Comparison of ENCODE assay signal across 18 mouse cellular contexts in the genomic region with DNA sequence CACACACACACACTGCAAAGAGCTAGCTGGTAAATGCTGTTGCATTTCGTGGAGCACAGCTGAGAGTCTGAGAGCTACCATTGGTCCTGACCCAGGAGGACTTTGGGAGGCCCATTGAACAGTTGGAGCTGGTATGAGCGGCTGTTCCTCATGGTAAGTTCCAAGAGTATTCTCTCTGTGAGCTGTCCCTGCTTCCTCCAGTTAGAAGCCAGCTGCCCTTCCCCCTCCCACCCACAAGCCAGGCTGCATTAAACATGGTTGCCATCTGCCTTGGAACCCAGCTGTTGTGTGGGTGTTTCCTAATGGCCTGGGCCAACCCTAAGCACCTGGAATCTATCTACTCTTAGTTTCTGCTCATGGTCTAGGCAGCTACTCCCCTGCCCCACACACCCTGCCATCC.
DNase-seq lines count a peak whose midpoint lies in the region; ATAC-seq and TF ChIP-seq lines count a peak whose summit lies in the region.
"Had no signal": no experiment of that assay in that cellular context is flagged by ENCODE, and none has a peak within 500 bp of the region (broad histone marks: within the 10 kb centered on the region; RNA-seq: fewer than 3 reads in every experiment).

No protein-coding gene starts in this region.

- peak; percentile 34 for DNase-seq in right cerebral cortex, postnatal 14 days
- DNase-seq in right cerebral cortex, postnatal 36 days (ENCODE audit: low spot score in 2 of 2), result no peak
- peak; percentile 63 to 80 for DNase-seq in layer of hippocampus, adult 2 months (ENCODE audit: low spot score in 2 of 2)
- DNase-seq in layer of hippocampus, postnatal 10 days (ENCODE audit: low spot score in 2 of 2), result peak; percentile 66 to 73
- no peak for DNase-seq in hindbrain, postnatal 0 days (ENCODE audit: low spot score)
- no peak for DNase-seq in kidney, adult 2 months
- DNase-seq: adrenal gland, adult 2 months; adrenal gland, postnatal 25 days; cerebellum, adult 2 months; gastrocnemius, postnatal 14 days; heart, adult 2 months; heart, postnatal 14 days had no signal

- H3K9ac ChIP-seq in hindbrain, postnatal 0 days (replicated peaks; ENCODE audit: low read length), result no peak overlapping the region
- H3K9ac ChIP-seq: forebrain, embryonic 15.5 days; heart, embryonic 15.5 days; hindbrain, embryonic 13.5 days had no signal

- 64% methylated on average over 2 of the region's 2 CpGs for WGBS in hindbrain, postnatal 0 days
- 88% methylated on average over 2 of the region's 2 CpGs for WGBS in kidney, adult 2 months

- H3K27me3 ChIP-seq in hindbrain, postnatal 0 days (ENCODE audit: insufficient read depth, low read length), result no peaks in the 10 kb centered on the region
- H3K27me3 ChIP-seq in kidney, adult 2 months (replicated peaks; ENCODE audit: control insufficient read depth, insufficient read depth, low read length), result peaks cover 2% of the 10 kb centered on the region; the same call in 1 of the 2 replicates
- H3K27me3 ChIP-seq: forebrain, embryonic 15.5 days; heart, embryonic 15.5 days had no signal

- TF ChIP-seq POLR2A in kidney, adult 2 months (IDR thresholded peaks at IDR 0.05; ENCODE audit: low read depth, low read length), result no peak

- H3K27ac ChIP-seq in layer of hippocampus, adult 2 months, result no peak overlapping the region
- no peak overlapping the region for H3K27ac ChIP-seq in hindbrain, postnatal 0 days
- no peak overlapping the region for H3K27ac ChIP-seq in kidney, adult 2 months (ENCODE audit: insufficient read depth, low read depth, low read length)
- H3K27ac ChIP-seq: embryonic facial prominence, embryonic 10.5 days; forebrain, embryonic 15.5 days; heart, adult 2 months; heart, embryonic 15.5 days; hindbrain, embryonic 13.5 days had no signal

- TF ChIP-seq CTCF in layer of hippocampus, adult 2 months (conservative IDR thresholded peaks at IDR 0.05), result no peak
- TF ChIP-seq CTCF in hindbrain, postnatal 0 days (IDR thresholded peaks at IDR 0.05; ENCODE audit: low read depth), result no peak
- no peak for TF ChIP-seq CTCF in kidney, adult 2 months (conservative IDR thresholded peaks at IDR 0.05; ENCODE audit: insufficient read depth, insufficient read length, low read depth, low read length)

- no peak for ATAC-seq in hindbrain, postnatal 0 days
- no peak for ATAC-seq in monocyte, adult 5-6 weeks (replicated peaks; ENCODE audit: insufficient number of reproducible peaks, low FRiP score, low TSS enrichment, poor library complexity, severe bottlenecking)
- ATAC-seq: forebrain, embryonic 15.5 days had no signal

- no peaks in the 10 kb centered on the region for H3K36me3 ChIP-seq in hindbrain, postnatal 0 days (ENCODE audit: insufficient read depth, low read length)
- no peaks in the 10 kb centered on the region for H3K36me3 ChIP-seq in kidney, adult 2 months (ENCODE audit: control insufficient read depth, insufficient read depth, low read length)
- H3K36me3 ChIP-seq: embryonic facial prominence, embryonic 10.5 days; forebrain, embryonic 15.5 days; heart, embryonic 15.5 days; hindbrain, embryonic 13.5 days had no signal

- no peaks in the 10 kb centered on the region for H3K4me1 ChIP-seq in hindbrain, postnatal 0 days (ENCODE audit: insufficient read depth, low read length)
- no peaks in the 10 kb centered on the region for H3K4me1 ChIP-seq in kidney, adult 2 months (ENCODE audit: control insufficient read depth, insufficient read depth, low read length)
- H3K4me1 ChIP-seq: embryonic facial prominence, embryonic 10.5 days; forebrain, embryonic 15.5 days; heart, embryonic 15.5 days; hindbrain, embryonic 13.5 days had no signal

- H3K9me3 ChIP-seq in hindbrain, postnatal 0 days (ENCODE audit: low read length), result no peaks in the 10 kb centered on the region
- H3K9me3 ChIP-seq: embryonic facial prominence, embryonic 10.5 days; forebrain, embryonic 15.5 days; heart, embryonic 15.5 days; hindbrain, embryonic 13.5 days had no signal

- H3K4me2 ChIP-seq in hindbrain, postnatal 0 days (ENCODE audit: low read depth, low read length), result no peak overlapping the region
- H3K4me2 ChIP-seq: forebrain, embryonic 15.5 days; heart, embryonic 11.5 days; heart, embryonic 15.5 days; hindbrain, embryonic 13.5 days had no signal

- H3K4me3 ChIP-seq in layer of hippocampus, adult 2 months, result no peak overlapping the region
- H3K4me3 ChIP-seq in hindbrain, postnatal 0 days (ENCODE audit: low read length), result no peak overlapping the region
- no peak overlapping the region for H3K4me3 ChIP-seq in kidney, adult 2 months (ENCODE audit: insufficient read depth, low read depth, low read length)
- H3K4me3 ChIP-seq: embryonic facial prominence, embryonic 10.5 days; forebrain, embryonic 15.5 days; heart, adult 2 months; heart, embryonic 15.5 days; hindbrain, embryonic 13.5 days had no signal

Comparison
In these comparisons a context has a peak if more than half of its experiments do, and no peak if none do; other contexts are left out.
1. DNase-seq: peak in right cerebral cortex, postnatal 14 days (single experiment), layer of hippocampus, adult 2 months (2 of 2) and layer of hippocampus, postnatal 10 days (2 of 2); none in right cerebral cortex, postnatal 36 days (0 of 2), hindbrain, postnatal 0 days (single experiment) and kidney, adult 2 months (single experiment).